Mouse (Mus musculus) midbrain, embryonic 13.5 days (tissue): ENCODE data around the gene Wapl. TPM values are rescaled to one million over a fixed set of nuclear protein-coding genes. Genes with fewer than 3 reads are reported as not detected.

Experiments
- ATAC-seq: fragments of 200-750 bp; cut with Nextera tagmentation; 2 replicates; pipeline ENCODE4 v1.8.0; 2017; ENCODE audit warnings: mild to moderate bottlenecking, moderate TSS enrichment, moderate library complexity
- H3K27ac ChIP-seq: fragments of 300-500 bp; sonication (generic); 2 replicates; pipeline ENCODE4 v1.5.1; 2015; ENCODE audit warnings: inconsistent platforms, mild to moderate bottlenecking, moderate library complexity
- H3K27me3 ChIP-seq: fragments of 300-500 bp; sonication (generic); 2 replicates; pipeline ENCODE4 v1.6.1; 2015; ENCODE audit warnings: mild to moderate bottlenecking, inconsistent platforms
- H3K36me3 ChIP-seq: fragments of 300-500 bp; sonication (generic); 2 replicates; pipeline ENCODE4 v1.6.1; 2015; ENCODE audit warnings: mild to moderate bottlenecking, inconsistent platforms
- H3K4me1 ChIP-seq: fragments of 300-500 bp; sonication (generic); replicated peaks from 2 replicates; pipeline ENCODE4 v1.6.1; 2015; ENCODE audit warnings: inconsistent platforms
- H3K4me2 ChIP-seq: fragments of 300-500 bp; sonication (generic); replicated peaks from 2 replicates; pipeline ENCODE4 v1.6.1; 2015; ENCODE audit warnings: moderate library complexity, mild to moderate bottlenecking, inconsistent platforms
- H3K4me3 ChIP-seq: fragments of 300-500 bp; sonication (generic); replicated peaks from 2 replicates; pipeline ENCODE4 v1.5.1; 2015; ENCODE audit warnings: mild to moderate bottlenecking, inconsistent platforms
- H3K9ac ChIP-seq: fragments of 300-500 bp; sonication (generic); replicated peaks from 2 replicates; pipeline ENCODE4 v1.6.1; 2015; ENCODE audit warnings: mild to moderate bottlenecking, inconsistent platforms
- H3K9me3 ChIP-seq: fragments of 300-500 bp; sonication (generic); 2 replicates; pipeline ENCODE4 v1.6.1; 2016; ENCODE audit warnings: mild to moderate bottlenecking, inconsistent platforms
- WGBS: fragments of 180-500 bp; shearing (Covaris S2); methylation state at CpG from one replicate; pipeline ENCODE4 v1.1.7; 2015; 5-methylcytosine and 5-hydroxymethylcytosine counted together
- polyA plus RNA-seq: library from polyadenylated mRNA; unstranded; fragments of >200 nt; fragmentation: Nextera tagmentation; extraction: Ambion mirVana; gene quantifications from 2 replicates; pipeline ENCODE4 v1.2.1, GENCODE M21; 2015

The Wapl gene
- polyA plus RNA-seq, 1 experiment from 2014 or later = 22.5 TPM

DNA sequence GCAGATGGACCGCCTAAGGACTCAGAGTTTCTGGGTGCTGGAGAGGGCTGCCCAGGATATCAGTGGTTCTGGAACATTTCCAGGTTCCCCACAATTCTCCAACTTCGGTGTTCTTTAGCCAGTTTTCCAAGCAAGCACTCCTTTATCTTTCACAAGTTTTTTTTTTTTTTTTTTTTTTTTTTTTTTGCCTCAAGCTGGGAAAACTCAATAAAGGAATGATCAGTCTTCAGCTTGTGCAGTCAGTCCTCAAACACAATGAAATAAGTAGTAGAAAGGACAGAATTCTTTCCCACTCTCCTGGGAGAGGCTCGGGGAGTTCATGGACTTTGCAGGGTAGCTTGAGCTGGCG lies 11.3 kb upstream of the Wapl start:
- ATAC-seq = no peak
- Histone ChIP-seq H3K4me2 (peak overlapping the region; percentile 94), H3K27me3 (peaks cover 55% of the 10 kb centered on the region), H3K27ac (no peak overlapping the region), H3K9me3 (no peaks in the 10 kb centered on the region), H3K4me3 (peak overlapping the region; percentile 53), H3K4me1 (peaks cover 15% of the 10 kb centered on the region), H3K9ac (peak overlapping the region; percentile 65), H3K36me3 (no peaks in the 10 kb centered on the region)
- 6% methylated on average over 4 of the region's 4 CpGs for WGBS

DNA sequence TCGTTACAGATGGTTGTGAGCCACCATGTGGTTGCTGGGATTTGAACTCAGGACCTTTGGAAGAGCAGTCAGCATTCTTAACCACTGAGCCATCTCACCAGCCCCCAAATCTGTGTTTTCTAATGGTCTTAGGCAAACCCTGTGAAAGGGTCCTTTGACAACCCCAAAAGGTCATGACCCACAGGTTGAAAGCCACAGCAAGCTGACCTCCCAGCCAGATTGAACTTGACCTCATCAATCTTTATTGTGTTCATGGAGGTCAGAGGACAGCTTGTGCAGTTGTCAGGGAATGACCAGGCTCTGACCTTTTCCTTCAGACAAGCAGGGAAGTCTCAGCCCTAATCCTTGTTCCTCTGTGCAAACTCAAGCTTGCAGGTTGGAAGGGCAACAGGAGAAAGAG lies 10.3 kb upstream of the Wapl start:
- Histone ChIP-seq H3K4me3 (no peak overlapping the region), H3K4me2 (no peak overlapping the region), H3K9ac (no peak overlapping the region), H3K36me3 (no peaks in the 10 kb centered on the region), H3K27me3 (peaks cover 55% of the 10 kb centered on the region), H3K4me1 (peaks cover 15% of the 10 kb centered on the region), H3K9me3 (no peaks in the 10 kb centered on the region), H3K27ac (no peak overlapping the region)
- ATAC-seq = no peak
- WGBS = 82% methylated on average over 1 of the region's 1 CpGs

DNA sequence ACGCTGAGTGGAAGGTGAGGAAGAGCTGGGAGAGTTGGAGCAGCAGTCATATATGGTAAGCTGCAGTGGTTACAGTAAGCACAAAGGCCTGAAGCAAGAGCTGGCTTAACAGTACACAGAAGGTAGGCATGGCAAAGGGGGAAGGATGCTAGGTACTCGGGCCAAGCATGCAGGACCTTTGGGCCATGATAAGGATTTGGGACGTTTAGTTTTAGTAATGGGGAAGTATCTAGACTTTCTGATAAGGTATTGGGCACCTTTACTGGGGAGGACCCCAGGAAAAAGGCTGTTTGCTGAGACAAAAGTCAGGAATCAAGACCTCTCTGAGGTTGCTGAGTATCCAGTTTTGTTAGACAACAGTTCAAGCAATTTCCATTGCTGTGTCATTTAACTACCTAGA lies 4.6 kb upstream of the Wapl start:
- no peaks in the 10 kb centered on the region for H3K36me3 ChIP-seq
- H3K27me3 ChIP-seq = peaks cover 5% of the 10 kb centered on the region; the same call in 1 of the 2 replicates
- no peak for ATAC-seq
- no peak overlapping the region for H3K9ac ChIP-seq
- H3K4me3 ChIP-seq = no peak overlapping the region
- no peak overlapping the region for H3K4me2 ChIP-seq
- no peaks in the 10 kb centered on the region for H3K9me3 ChIP-seq
- no peak overlapping the region for H3K27ac ChIP-seq
- peaks cover 10% of the 10 kb centered on the region for H3K4me1 ChIP-seq
- 79% methylated on average over 3 of the region's 3 CpGs for WGBS

DNA sequence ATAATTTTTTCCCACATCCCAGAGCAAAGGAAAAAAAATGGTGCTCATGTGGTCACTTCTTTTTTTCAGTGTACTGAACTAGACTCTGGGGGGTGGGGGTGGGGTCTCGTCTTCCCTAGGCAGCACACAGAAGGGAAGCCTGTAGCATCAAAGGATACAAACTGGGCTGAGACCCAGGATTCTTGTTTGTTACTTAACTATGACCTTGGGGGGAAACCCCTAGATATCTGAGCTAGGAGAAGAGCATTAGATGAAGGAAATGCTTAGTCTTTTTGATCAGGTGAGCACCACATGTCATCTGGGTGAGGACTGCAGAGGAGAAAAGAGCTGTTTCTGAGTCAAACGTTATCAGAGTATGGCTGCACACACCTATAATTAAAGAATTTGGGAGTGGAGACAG lies 3.5 kb upstream of the Wapl start:
- Histone ChIP-seq H3K4me1 (peaks cover 16% of the 10 kb centered on the region), H3K4me2 (no peak overlapping the region), H3K9ac (no peak overlapping the region), H3K9me3 (no peaks in the 10 kb centered on the region), H3K4me3 (no peak overlapping the region), H3K27ac (no peak overlapping the region), H3K36me3 (no peaks in the 10 kb centered on the region), H3K27me3 (no peaks in the 10 kb centered on the region)
- no peak for ATAC-seq
- 68% methylated on average over 2 of the region's 2 CpGs for WGBS

DNA sequence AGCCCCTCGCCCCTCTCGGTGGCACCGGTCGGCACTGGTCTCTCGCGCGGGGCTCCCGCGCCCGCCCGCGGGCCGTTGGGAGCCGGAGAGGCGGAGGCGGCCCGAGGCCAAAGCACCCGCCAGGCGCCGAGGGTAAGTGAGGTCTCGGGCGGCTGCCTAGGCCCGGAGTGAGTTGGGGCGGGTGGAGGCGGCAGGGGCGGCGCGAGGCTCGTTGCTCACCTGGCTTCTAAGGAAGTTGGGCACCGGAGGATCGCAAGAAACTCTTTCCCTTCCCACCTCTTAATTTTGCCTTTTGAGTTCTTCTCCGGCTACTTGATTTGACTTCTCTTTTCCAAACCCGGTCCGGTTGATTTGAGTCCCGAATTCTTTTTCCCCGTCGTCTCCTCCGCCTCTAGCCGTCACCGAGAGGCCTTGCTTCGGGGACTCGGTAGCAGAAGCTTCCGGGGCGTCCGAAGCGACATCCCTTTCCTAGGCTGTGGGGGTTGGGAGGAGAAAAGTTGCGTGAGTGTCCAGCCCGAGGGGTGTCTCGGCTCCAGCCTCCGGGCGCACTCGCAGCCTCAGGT lies 582 bp downstream of the Wapl start:
- Histone ChIP-seq H3K27ac (peak overlapping the region; percentile 95), H3K4me2 (peak overlapping the region; percentile 89), H3K27me3 (no peaks in the 10 kb centered on the region), H3K9ac (peak overlapping the region; percentile 93), H3K9me3 (no peaks in the 10 kb centered on the region), H3K4me3 (peak overlapping the region; percentile 99), H3K36me3 (peaks cover 9% of the 10 kb centered on the region; the same call in 1 of the 2 replicates), H3K4me1 (peaks cover 26% of the 10 kb centered on the region)
- ATAC-seq = no peak
- under 1% methylated on average over 47 of the region's 52 CpGs for WGBS

DNA sequence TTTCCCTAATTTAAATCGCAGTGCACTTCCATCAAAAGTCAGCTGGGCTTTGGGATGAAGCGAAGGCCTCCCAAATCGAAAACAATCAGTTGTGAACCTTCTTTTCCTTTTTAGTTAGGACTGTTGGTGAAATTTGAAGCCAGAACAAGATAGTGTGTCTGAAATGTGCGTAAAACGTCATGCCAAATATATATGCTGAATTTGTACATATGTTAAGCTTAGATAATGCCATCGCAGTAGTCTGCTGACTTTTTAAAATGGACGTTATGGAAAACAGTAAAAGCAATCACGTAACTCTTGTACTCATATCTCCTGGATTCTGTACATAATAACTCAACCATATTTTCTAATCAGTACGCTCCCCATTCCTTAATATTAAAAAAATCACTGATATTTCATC lies 1.2 kb downstream of the Wapl start:
- Histone ChIP-seq H3K36me3 (peaks cover 9% of the 10 kb centered on the region; the same call in 1 of the 2 replicates), H3K4me2 (peak overlapping the region; percentile 89), H3K4me3 (peak overlapping the region; percentile 99), H3K4me1 (peaks cover 26% of the 10 kb centered on the region), H3K9me3 (no peaks in the 10 kb centered on the region), H3K27ac (peak overlapping the region; percentile 95; the same call in 1 of the 2 replicates), H3K9ac (peak overlapping the region; percentile 93), H3K27me3 (no peaks in the 10 kb centered on the region)
- 36% methylated on average over 9 of the region's 9 CpGs for WGBS
- ATAC-seq = no peak

DNA sequence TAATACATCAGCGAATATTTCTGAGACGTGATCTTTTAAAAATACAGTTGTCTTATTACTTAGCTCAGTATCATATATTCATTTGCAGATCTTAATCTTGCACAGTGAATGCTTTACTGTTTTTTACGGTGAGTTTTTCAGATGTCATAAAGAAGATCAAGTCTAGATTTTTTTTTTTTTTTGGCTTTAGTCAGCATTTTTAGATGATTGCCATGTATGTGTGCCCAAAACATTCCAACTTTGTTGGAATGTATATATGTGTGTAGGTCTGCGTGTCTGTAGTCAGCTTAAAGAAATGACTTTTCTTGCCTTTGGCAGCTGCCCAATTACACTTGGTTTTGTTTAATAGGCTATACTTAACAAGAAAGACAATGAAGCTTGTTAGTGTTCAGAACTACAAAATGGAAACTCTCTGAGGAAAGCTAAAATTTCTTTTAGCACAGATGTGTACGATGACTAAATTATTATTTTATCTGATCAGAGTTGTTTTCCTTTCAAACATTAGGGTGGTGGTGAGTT lies 1.7 kb downstream of the Wapl start:
- peak overlapping the region; percentile 37; the same call in 1 of the 2 replicates for H3K4me2 ChIP-seq
- no peak overlapping the region for H3K27ac ChIP-seq
- H3K9me3 ChIP-seq = no peaks in the 10 kb centered on the region
- no peak overlapping the region for H3K4me3 ChIP-seq
- H3K36me3 ChIP-seq = peaks cover 9% of the 10 kb centered on the region; the same call in 1 of the 2 replicates
- no peak for ATAC-seq
- no peaks in the 10 kb centered on the region for H3K27me3 ChIP-seq
- H3K4me1 ChIP-seq = peaks cover 26% of the 10 kb centered on the region
- 82% methylated on average over 5 of the region's 5 CpGs for WGBS
- H3K9ac ChIP-seq = no peak overlapping the region

DNA sequence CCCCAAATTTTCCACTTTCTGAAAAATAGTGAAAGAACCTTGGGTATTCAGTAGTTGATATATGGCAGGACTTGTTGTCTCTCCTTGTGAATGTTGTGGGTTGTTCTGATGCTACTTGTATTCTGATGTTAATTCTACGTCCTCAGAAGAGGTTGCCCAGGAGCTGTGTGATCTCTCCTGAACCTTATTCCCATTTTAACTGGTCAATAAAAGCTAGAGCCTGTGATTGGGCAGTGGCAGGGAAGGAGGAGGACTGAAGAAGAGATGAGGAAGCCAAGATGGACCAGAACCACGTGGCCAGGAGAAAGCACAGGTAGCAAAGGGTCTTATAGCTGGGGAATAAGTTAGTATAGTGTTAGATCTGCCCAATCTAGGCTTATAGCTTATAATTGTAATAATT lies 7.1 kb downstream of the Wapl start:
- peaks cover 14% of the 10 kb centered on the region for H3K36me3 ChIP-seq
- H3K27ac ChIP-seq = no peak overlapping the region
- no peaks in the 10 kb centered on the region for H3K9me3 ChIP-seq
- no peak overlapping the region for H3K4me3 ChIP-seq
- no peak overlapping the region for H3K9ac ChIP-seq
- H3K4me2 ChIP-seq = no peak overlapping the region
- ATAC-seq = no peak
- WGBS = 84% methylated on average over 2 of the region's 2 CpGs
- H3K4me1 ChIP-seq = peaks cover 5% of the 10 kb centered on the region; the same call in 1 of the 2 replicates
- H3K27me3 ChIP-seq = no peaks in the 10 kb centered on the region

DNA sequence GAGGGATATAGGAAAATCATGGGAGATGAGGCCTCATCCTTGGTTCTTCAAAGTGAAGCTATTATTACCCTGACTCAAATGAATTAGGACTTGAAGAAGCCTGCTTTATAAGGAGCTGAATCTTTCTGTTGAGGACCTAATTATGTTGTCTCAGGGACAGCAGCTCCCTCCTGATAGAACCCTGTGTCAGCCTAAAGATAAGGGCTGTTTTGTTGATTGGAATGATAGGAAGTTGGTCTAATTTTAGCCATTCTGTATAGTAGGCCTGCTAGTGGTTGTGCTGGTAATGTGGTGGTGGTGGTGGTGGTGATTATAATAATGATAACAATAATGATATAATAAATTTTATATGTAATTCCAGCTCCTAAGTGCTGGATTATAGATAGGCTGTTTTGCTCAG lies 11.3 kb downstream of the Wapl start:
- Histone ChIP-seq H3K36me3 (peaks cover 5% of the 10 kb centered on the region), H3K4me2 (no peak overlapping the region), H3K9ac (no peak overlapping the region), H3K4me1 (no peaks in the 10 kb centered on the region), H3K27me3 (no peaks in the 10 kb centered on the region), H3K4me3 (no peak overlapping the region), H3K9me3 (no peaks in the 10 kb centered on the region), H3K27ac (no peak overlapping the region)
- no peak for ATAC-seq

DNA sequence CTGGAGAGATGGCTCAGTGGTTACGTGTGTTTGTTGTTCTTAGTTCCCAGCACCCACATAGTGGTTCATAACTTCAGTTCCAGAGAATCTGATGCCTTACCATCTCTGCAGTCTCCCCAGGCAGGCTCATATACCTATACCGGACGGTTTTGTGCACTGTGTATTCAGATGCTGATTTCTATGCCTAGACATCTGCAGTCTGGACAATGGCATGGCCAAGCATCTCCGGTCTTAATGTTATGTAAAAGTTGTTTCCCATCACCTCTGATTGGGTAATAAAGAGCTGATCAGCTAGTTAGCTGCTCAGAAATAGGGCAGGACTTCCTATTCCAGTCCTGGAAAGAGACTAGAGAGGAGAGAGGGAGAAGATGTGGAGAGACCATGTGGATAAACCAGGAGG lies 20.2 kb downstream of the Wapl start:
- Histone ChIP-seq H3K36me3 (peaks cover 32% of the 10 kb centered on the region), H3K27ac (no peak overlapping the region), H3K4me3 (no peak overlapping the region), H3K9me3 (no peaks in the 10 kb centered on the region), H3K4me2 (no peak overlapping the region), H3K27me3 (no peaks in the 10 kb centered on the region), H3K4me1 (no peaks in the 10 kb centered on the region), H3K9ac (no peak overlapping the region)
- WGBS = 96% methylated on average over 4 of the region's 4 CpGs
- no peak for ATAC-seq

DNA sequence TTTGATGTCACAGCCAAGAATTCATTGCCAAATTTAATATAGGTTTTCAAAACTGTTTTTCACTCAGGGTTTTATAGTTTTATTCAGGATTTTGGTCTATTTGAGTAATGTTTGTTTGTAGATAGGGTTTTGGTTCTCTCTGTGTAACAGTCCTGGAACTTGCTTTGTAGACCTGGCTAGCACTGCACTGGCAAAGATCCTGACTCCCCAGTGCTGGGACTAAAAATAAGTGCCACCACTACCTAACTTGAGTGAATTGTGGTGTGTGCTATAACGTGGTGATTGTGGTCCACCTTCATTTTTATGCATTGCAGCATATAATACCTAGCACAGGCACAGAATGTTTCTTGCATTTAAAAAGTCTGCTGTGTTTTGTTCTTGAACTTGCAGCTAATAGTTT lies 23.6 kb downstream of the Wapl start:
- no peak for ATAC-seq
- Histone ChIP-seq H3K4me2 (no peak overlapping the region), H3K27ac (no peak overlapping the region), H3K36me3 (peaks cover 23% of the 10 kb centered on the region), H3K9me3 (no peaks in the 10 kb centered on the region), H3K27me3 (no peaks in the 10 kb centered on the region), H3K9ac (no peak overlapping the region), H3K4me3 (no peak overlapping the region), H3K4me1 (no peaks in the 10 kb centered on the region)
- WGBS = 89% methylated on average over 1 of the region's 1 CpGs

DNA sequence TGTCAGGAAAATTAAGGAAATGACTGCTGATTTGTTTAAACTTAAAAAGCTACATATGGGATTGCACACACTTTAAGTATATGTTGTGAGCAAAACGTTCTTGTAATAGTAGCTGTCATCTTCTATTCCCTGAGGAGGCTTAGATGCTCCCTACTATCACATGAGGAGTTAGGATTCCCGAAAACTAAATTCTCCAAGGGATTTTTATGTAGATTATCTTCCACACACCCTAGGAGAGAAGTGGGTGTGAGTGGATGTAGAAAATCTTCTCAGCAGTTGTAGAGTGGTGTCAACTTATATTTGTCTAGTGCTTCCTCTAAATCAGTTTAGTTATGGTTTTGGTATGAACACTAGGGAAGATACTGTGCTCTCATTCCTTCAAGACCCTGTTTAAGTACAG lies 36.5 kb downstream of the Wapl start:
- H3K9me3 ChIP-seq = no peaks in the 10 kb centered on the region
- no peak overlapping the region for H3K27ac ChIP-seq
- peaks cover 10% of the 10 kb centered on the region for H3K36me3 ChIP-seq
- no peak overlapping the region for H3K4me2 ChIP-seq
- H3K4me1 ChIP-seq = no peaks in the 10 kb centered on the region
- no peak for ATAC-seq
- WGBS = 96% methylated on average over 2 of the region's 2 CpGs
- H3K27me3 ChIP-seq = no peaks in the 10 kb centered on the region
- H3K4me3 ChIP-seq = no peak overlapping the region
- no peak overlapping the region for H3K9ac ChIP-seq

DNA sequence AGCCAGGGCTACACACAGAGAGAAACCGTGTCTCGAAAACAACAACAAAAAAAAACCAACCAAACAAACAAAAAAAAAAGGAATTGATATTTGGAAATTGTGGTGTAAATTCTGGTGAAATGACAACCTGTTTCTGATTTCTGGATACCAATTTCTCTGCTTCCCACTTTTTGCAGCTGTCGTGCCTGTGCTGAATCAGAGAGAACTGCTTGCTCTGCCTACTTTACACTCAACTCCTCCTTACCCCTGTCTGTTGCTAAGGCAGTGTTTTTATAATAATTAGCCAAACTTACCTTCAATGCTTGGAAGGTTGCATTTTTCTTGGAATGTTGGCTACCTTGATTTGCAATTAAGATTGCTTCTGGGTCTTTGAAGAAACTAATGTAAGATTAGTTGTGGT lies 38.3 kb downstream of the Wapl start:
- Histone ChIP-seq H3K4me1 (no peaks in the 10 kb centered on the region), H3K4me3 (no peak overlapping the region), H3K4me2 (no peak overlapping the region), H3K36me3 (peaks cover 10% of the 10 kb centered on the region), H3K9ac (no peak overlapping the region), H3K9me3 (no peaks in the 10 kb centered on the region), H3K27ac (no peak overlapping the region), H3K27me3 (no peaks in the 10 kb centered on the region)
- WGBS = 91% methylated on average over 3 of the region's 3 CpGs
- no peak for ATAC-seq
